Mouse (Mus musculus): ENCODE data around the gene Gsg1.

Gene Gsg1

DNA sequence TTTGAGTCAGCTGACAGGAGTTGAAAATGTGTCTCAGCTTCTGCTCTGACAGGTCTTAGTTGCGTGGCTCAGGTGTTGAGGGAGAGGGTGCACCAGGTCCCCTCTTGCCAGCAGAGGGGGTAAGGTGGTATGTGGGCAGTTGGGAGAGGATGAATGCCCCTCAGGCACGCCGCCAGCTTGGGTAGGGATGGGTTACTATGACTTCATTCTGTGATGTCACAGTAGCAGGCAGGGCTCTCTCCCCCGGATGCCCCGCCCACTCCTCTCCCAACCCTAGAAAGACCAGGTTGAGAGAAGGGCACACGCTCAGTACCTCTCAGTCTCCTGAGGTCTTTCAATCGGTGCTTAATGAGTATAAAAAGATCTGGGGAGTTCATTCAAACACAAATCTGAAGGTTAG lies at the start of gene Gsg1:
Gene Gsg1 (minus strand): TSS at position 199 of the 400 bp plus-strand sequence.
- DNase-seq (ENCODE audit: low spot score in 2 of 2), result no peak

DNA sequence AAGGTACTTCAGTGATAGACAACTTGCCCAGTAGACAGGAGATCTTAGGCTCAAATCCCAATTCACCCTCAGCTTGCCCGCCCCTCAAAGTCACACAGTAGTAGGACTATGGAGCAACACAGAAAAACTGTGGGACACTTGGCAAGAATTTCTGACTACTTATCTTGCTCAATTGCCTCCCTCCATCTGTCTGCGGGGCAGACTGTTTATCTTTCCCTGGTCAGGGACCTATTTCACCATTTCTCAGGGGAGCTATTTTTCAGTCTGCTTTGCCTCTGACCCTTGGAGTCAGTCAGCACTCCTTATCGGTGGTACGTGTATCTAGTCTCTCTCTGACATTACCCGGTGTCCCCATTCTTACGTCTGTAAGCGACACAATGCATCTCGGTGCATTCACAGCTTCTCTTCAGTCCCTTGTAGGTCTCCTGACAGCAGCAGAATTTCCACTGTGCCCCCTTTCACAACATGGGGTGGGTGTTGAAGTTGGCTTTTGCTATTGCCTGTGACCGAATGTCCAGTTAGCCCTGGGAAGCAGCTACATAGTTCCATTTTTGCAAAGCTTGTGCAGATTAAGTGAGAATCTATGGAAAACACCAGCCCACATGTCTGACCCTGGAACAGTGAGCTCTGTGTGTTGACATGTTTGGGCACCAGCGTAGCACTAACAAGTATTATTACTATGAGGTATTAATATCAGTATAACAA lies 48.4 kb upstream of the Gsg1 start:
- DNase-seq (ENCODE audit: low spot score in 2 of 2), result no peak

DNA sequence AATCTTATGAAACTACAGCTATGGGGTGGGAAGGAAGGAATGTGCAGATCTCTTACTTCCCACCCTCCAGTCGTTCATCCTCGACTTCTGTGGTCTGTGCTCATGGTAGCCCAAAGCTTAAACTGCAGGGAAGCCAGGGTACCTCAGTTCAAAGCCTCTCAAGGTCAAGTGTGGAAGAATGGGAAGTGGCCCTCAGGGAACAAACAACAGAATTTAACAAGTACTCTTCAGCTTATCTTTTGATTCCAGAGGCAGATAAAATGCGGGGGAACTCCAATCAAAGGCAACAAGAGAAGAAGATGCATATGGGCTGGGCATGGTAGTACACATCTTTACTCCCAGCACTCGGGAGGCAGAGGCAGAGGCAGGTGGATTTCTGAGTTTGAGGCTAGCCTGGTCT lies 46.3 kb upstream of the Gsg1 start:
- no peak for DNase-seq (ENCODE audit: low spot score in 2 of 2)

DNA sequence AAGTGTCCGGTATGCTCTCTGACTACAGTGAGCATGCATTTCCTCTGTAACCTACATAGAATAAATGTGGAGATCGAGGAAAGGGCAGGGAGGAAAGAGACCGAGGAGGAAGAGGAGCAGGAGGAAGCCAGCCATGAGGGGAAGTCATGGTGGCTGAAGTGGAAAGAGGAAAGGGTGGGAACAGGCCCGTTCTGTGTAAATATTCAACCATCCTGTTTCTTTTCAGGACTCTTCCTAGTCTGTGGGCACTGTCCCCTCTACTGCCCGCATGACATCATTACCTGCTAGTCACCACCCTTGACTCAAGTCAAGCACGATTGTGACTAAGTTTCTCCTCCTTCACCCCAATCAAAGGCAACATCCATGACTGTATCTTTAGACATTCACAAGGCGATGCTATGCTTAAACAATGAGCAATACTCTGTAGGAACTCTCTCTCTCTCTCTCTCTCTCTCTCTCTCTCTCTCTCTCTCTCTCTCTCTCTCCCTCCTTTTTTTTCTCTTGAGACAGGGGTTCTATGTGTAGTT lies 44.9 kb upstream of the Gsg1 start:
- DNase-seq (ENCODE audit: low spot score in 2 of 2), result no peak

DNA sequence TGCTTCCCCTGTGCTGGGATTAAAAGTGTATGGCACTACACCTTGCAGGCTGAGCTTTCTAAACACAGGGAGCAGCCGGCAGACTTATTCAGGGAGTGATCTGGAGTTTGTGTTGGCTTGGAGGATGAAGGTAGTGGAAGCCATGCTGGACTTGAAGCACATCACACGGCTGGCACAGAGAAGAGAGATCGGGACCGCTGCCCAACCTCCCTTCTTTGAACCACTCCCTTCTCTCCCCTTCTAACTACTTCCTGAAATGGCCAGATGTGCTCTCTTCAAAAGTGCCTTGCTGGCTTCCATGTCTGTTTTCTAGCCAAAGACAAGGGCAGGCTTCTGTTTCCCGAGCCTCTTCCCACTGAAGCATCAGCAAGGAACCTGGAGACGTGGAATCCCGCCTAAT lies 43.4 kb upstream of the Gsg1 start:
- no peak for DNase-seq (ENCODE audit: low spot score in 2 of 2)

DNA sequence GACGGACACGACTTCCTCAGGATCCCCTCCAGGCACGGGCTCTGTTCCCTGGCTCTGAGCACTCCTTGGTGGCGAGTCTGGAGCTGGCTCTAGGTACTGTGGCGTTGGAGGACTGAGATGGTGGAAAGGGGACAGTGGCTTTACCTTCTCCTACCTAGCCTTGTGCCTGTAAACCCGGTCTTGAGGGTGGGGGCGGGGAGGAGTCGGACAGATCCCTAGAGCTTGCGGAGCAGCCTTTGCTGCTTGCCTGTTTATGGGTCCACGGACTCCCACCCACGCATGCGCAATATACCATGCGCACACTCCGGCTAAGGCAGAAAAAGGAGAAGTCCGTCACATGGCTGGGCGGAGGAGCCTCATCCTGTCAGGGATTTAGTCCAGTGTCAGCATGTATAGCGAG lies 42.1 kb upstream of the Gsg1 start:
- DNase-seq (ENCODE audit: low spot score in 2 of 2), result no peak

DNA sequence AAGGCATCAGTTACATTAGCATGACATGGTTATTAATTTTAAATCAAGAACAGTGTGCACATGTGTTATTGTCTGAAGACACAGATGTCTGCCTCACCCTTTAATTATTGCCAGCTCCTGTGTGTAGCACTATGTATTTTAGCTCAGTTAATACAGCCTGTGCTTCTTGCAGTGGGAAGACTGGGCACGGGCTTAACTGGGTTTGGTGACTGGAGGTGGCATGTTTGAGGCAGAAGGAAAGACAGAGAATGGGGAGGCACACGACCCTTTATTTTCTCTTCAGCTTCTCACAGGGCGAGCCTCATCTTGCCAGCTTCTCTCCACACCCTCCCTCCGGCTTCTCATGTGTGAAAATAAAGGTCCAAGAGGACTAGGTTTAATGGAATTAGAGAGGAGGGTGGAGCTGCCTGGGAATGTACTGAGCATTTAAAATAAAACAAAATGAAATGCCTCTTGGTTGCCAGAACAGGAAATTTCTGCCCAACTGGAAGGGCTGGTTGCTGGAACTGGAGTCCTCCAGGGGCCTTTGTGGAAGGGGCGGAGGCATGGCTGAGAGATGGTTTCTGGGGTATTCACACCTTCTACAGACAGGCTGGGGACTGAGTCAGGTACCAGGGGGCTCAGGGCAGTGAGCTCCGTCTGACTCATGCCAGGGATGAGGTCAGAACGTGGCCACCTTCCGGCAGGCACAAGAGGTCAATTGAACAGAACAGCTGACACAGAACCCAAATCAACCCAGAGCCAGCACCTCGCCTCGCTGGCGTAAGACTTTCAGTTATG lies 41.1 kb upstream of the Gsg1 start:
- DNase-seq (ENCODE audit: low spot score in 2 of 2), result no peak

DNA sequence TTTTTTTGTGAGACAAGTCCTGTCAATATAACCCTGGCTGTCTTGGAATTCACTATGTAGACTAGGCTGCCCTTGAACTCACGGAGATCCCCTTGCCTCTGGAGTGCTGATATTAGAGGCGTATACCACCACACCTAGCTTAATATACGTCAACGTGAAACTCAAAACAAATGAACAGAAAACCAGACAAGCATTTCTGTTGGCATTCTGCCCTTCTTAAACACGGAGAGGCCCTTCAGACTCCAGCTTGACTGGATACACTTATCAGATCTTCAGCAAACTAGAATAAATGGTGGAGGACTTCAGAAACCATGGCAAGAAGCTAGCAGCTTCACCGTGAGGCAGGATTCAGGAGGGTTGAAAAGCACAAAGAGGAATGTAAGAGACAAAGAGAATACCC lies 40.0 kb upstream of the Gsg1 start:
- DNase-seq (ENCODE audit: low spot score in 2 of 2), result no peak

DNA sequence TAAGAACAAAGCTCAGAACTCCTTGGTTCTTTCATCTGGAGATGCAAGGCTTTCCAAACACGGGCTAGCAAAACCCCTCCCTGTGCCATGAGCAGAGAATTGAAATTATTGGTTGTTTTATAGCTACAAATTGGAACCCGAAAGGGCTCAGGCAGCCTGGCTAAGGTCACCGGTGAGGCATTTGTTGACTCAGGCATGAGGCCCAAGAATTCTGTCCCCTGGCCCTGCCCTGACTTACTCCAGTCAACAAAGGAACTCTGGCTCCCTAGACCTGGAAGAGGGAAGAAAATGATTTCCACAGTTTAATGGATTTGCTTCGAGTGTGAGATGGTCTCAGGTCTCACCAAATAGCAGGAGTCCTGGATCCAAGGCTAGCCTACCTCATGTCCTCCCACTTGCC lies 38.2 kb upstream of the Gsg1 start:
- no peak for DNase-seq (ENCODE audit: low spot score in 2 of 2)

DNA sequence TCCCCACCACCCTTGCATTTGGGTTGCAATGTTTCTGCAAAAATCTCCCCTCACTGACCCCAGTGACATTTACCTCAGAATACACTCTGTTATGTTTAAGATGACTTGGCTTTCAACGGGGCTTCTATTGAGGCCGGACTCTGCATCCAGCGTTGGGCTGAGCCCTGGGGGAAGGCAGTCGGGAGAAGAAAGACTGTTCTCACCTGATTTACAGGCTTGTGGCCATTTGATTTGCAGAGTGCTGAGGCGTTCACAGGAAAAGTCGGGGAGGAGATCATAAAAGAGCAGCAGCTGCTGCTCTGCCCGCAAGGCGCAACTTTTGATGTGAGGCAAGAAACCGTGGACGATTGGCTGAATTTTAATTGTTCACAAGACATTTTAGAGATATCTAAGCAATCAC lies 25.7 kb upstream of the Gsg1 start:
- no peak for DNase-seq (ENCODE audit: low spot score in 2 of 2)

DNA sequence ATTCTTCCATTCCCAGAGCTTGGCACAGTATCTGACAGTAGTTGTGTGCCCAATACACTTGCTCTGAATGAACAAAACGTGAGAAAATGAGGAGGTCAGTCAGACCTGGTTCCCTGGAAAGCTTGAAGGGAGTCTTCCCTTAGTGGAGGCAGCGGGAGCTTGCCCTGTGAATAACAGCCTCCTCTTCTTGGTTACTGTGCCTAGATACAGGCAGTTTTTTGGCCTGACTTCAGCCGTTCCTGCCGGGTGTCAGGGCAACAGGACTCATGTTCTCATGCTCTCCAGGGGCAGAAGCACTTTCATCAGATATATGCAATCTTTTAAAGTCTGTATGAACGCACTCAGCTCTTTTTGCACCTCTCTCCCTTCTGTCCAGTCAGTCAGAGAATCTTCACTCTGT lies 25.1 kb upstream of the Gsg1 start:
- DNase-seq (ENCODE audit: low spot score in 2 of 2), result no peak

DNA sequence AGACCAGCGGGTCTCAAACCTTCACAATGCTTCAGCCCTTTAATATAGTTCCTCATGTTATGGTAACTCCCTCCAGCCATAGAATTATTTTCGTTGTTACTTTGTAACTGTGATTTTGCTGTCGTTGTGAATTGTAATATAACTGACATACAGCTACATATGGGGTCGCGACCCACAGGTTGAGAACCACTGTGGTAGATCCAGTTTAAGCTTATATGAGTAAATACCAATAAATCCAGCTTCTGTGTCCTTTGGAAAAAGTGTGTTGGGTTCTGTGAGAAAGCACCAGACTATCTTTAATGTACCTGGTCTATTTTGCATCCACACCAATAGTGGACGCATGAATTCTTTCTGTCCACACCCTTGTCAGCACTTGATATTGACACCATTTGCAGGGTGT lies 24.2 kb upstream of the Gsg1 start:
- DNase-seq (ENCODE audit: low spot score in 2 of 2), result no peak

DNA sequence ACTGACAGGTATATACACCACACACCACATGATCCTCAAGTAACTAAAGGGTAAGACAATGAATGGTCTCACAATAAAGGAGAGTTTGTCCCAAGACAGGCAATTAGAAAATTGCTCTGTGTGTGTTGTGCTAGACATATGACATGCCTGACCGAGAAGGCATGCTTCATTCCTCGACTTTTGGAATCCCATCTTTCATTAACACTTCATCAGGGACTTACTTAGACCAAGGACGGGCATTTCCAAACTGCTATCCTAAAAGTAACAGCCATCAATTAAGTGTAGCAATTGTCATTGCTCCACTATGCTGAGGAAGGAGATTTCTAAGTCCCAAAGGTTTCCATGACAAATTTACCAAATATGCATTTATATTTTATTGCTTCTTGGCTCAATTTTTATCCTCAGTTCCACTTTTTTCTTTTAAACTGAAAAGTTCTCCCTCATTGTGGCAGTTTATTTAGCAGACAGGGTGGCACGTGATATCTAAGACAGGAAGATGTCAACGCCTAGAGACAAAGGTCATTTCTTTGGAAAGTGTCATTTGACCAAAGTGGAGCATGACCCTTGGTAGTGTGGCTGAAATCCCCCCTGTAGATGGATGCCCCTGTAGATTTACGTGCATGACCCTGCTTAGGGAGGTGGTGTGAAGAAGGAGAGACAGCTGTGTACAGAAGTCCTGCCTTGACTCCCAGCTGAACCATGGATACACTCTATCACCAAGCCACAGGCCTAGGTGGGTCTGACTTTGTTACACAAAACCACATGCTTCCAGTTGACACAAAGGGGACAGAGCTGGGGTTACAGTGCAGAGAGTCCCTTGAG lies 22.5 kb upstream of the Gsg1 start:
- DNase-seq (ENCODE audit: low spot score in 2 of 2), result no peak

DNA sequence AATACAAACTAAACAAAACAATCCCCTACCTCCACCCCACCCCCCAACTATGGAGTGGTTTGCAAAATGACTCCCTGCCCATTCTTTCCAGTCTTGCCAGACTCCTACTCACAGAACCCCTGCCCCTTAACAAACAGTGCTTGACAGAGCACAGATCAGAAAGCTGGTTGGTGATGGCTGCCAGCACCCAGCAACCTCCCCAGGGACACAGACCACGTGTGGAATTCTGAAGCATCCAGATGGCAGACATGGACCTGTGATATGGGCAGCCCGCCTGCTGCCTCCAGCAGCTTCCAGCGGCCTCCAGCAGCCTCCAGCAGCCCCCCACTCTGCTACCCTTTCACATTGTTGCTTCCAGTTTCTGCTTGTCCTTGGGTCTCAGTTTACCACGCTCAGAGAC lies 21.1 kb upstream of the Gsg1 start:
- no peak for DNase-seq (ENCODE audit: low spot score in 2 of 2)

DNA sequence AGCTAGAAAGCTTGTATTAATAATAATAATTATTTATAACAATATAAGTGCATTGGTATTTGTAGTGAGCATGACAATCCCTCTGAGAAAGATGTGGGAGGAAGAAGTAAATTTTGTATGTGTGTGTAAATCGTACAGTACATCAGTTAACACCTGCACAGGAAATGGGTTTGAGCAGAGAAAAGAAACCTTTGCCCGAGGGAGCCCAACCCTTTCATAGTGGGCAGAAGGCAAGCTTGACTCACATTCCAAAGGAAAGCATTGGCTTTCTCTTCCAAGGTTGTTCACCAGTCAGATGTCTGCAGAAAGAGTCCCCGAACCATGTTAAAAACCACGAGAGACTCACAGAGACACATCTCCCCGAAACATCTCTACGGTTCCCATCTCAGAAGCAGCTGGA lies 18.9 kb upstream of the Gsg1 start:
- no peak for DNase-seq (ENCODE audit: low spot score in 2 of 2)

DNA sequence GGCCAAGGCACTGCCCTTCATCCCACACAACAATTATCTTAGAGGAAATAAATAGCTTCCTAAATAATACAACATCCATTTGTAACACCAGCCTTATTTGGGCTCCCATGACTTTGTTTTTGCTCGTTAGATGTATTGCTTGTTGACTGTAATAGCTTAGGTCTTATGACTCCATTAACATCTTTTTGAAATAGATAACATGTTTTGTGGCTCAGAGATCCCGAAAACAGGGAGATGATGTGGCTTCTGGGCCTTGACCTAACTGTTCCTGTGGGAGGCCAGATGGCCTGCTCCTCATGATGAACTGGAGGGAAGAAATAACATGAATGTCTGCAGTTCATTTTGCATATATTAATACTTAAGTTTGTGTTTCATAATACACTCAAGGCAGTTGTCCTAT lies 17.6 kb upstream of the Gsg1 start:
- DNase-seq (ENCODE audit: low spot score in 2 of 2), result no peak

DNA sequence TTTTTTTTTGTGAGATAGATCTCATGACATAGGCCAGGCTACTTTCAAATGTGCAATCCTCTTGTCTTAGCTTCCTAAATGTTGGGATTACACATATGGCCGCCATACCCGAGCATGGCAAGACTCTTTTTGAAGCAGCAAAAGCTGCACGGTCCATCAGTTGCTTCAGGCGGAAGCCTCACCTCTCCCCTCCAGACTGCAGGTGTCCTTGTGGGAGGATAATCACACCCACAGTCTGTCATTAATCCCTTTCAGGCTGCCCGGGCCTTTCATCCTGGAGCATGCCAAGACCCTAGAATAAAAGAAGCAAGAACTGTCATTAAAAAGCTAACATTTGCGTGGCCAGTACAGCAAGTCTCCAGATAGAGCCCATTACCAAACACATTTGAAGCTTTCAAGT lies 15.5 kb upstream of the Gsg1 start:
- no peak for DNase-seq (ENCODE audit: low spot score in 2 of 2)

DNA sequence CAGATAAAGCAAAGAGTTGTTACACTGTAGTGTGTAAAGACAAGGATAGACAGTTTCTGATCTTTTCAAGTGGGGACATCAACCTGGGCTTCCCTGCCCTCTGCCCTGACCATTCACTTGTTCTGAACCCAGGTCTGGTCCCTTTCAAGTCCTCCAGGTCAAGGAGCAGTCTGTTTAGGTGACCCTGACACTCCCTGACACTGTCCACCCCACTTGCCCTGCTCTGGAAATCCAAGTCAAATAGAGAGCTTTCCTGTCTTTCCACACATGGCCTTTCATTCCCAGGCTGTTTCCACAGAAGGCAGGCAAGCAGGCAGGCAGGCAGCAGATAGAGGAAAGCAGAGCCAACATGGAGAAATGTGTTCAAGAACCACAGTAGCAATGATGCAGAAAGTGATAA lies 14.2 kb upstream of the Gsg1 start:
- DNase-seq (ENCODE audit: low spot score in 2 of 2), result no peak

DNA sequence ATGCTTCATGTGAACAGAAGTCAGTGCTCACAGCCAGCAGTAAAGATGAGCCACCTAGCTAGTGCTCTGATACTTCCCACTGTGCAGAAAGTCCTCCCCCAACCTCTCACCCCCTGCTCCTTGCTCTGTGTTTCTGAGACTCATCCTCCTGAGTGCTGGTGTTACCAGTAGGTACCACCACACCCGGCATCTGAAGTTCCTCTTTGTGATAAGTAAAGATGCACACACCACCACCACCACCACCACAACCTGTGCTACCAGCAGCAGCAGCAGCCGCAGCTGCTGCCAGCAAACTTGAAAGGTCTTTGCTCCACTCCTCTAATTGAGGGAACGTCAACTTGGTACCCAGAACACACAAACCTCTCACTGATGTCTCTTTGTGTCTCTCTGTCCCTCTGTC lies 13.1 kb upstream of the Gsg1 start:
- no peak for DNase-seq (ENCODE audit: low spot score in 2 of 2)

DNA sequence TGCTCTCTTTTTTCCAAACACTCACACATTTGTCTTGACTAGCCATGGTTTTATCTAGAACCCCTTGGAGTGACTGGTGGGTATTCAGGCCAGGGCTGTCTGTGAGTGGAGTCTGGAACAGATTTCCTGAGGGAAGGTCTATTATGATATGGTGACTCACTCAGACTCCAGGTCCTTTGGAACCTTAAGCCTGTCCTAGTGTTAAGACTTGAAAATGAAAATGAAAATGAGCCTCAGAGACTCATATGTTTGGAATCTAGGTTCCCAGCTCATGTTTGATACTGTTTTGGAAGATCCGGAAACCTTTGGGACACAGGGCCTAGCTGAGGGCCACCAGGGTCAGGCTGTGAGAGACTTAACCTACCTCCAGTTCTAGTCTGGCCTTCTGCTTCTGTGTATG lies 11.9 kb upstream of the Gsg1 start:
- no peak for DNase-seq (ENCODE audit: low spot score in 2 of 2)

DNA sequence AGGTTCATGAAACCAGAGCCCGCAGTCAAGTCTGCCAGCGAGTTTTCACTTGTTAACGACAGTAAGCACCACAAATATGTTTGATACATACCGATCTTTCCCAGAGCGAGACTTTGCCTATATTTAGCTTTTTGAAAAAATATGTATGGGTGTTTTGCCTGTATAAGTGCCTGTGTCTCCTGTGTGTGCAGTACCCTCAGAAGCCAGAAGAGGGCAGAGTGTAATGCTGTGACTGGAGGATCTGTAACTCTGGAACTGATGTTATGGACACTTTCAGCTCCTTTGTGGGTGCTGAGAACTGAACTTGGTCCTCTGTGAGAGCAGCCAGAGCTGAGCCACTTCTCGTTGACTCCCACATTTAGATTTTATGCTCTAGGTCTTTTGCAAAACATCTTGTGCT lies 10.0 kb upstream of the Gsg1 start:
- no peak for DNase-seq (ENCODE audit: low spot score in 2 of 2)

DNA sequence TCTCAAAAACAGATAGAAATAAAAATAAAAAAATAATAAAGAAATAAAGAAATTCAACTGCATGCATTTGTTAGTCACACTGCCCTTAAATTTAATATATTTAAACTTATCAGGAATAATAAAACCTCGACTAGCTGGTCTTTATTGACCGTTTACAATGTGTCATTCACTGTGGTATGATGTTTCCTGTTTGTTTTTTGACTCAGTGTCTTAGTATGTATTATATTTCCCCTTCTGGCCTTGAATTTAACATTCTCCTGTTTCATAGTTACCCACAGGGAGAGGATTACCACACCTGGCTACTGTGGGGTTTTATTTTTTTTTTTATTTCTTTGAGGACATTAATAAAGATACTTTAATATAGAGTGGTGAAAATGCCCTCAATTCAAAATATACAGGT lies 8.4 kb upstream of the Gsg1 start:
- no peak for DNase-seq (ENCODE audit: low spot score in 2 of 2)

DNA sequence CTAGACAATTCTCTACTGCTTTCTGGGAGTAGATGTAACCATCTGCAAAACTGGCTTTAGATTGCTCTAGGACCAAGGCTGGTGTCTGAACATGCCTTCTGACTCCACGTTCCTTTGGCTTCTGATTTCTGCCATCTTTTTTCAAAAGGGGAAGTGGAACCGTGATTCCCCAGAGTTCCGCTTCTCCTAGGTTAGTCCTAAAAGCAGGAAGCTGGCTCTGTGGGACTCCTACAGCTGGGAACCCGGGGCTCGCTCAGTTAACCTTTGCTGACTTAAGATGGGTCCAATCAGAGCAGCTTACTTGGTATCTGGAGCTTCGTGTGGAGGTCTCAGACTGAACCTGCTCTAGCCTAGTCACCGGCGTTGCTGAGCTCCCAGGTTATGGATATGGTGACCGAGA lies 7.0 kb upstream of the Gsg1 start:
- DNase-seq (ENCODE audit: low spot score in 2 of 2), result no peak

Measured in frontal cortex, postnatal 25 days (tissue).